Mouse (Mus musculus): ENCODE results near the gene Zfp239. TPM values are rescaled to one million over a fixed set of nuclear protein-coding genes. Genes with fewer than 3 reads are reported as not detected.

Gene Zfp239
- total and polyA plus RNA-seq, 3 experiments: 18.6 to 20.4 TPM; not detected in 1

DNA sequence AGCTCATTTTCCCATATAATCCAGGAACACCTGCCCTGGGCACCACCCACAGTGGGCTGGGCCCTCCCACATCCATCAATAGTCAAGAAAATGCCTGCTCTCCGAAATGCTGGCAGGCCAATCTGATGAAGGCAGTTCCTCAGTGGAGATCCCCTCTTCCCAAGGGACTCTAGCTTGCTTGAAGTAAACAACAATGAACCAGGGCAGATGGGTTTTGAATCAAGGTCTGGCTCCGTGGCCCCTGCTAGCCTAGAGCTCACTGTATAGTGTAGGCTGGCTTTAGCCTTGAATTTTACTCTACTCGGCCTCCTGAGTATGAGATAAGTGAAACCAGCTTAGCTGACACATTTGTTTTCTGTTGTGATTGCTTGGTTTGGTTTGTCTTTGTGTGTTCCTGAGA, 30.5 kb downstream of the Zfp239 start:
- Histone ChIP-seq H3K4me3 (ENCODE audit: control insufficient read depth in 1 of 2, insufficient read depth in 1 of 2, low read depth in 2 of 2, low read length in 2 of 2) (no peak overlapping the region), H3K36me3 (ENCODE audit: control insufficient read depth in 1 of 2, insufficient read depth in 2 of 2, low read length in 2 of 2) (peaks cover 0 to 34% of the 10 kb centered on the region in 2 experiments; a peak in 2 of 4 replicates), H3K27me3 (ENCODE audit: control insufficient read depth in 1 of 2, insufficient read depth in 2 of 2, low read length in 2 of 2) (no peaks in the 10 kb centered on the region), H3K27ac (ENCODE audit: control insufficient read depth, low read depth, low read length) (no peak overlapping the region), H3K9ac (ENCODE audit: control insufficient read depth, low read depth, low read length, poor library complexity, severe bottlenecking) (no peak overlapping the region), H3K4me1 (ENCODE audit: control insufficient read depth in 1 of 2, insufficient read depth in 2 of 2, low read length in 2 of 2) (peaks cover 15 to 29% of the 10 kb centered on the region in 2 experiments), H3K9me3 (replicated peaks; ENCODE audit: insufficient read depth, low read length) (no peaks in the 10 kb centered on the region), H3K79me2 (ENCODE audit: control insufficient read depth, insufficient read depth, low read length, poor library complexity) (peaks cover 10% of the 10 kb centered on the region)
- DNase-seq (ENCODE audit: low read depth, low spot score): no peak
- TF ChIP-seq E2F4 (IDR thresholded peaks at IDR 0.05; ENCODE audit: borderline replicate concordance, low read depth, low read length): no peak
- TF ChIP-seq MAFK (IDR thresholded peaks at IDR 0.05; ENCODE audit: borderline replicate concordance, low read depth, low read length): no peak
- 0 out of 2 replicates have a peak, but pooled peaks have one; percentile 12 for TF ChIP-seq UBTF (IDR thresholded peaks at IDR 0.05; ENCODE audit: borderline replicate concordance, insufficient read depth, low read depth, low read length)
- no peak for TF ChIP-seq ZKSCAN1 (IDR thresholded peaks at IDR 0.05; ENCODE audit: low read depth, low read length)

DNA sequence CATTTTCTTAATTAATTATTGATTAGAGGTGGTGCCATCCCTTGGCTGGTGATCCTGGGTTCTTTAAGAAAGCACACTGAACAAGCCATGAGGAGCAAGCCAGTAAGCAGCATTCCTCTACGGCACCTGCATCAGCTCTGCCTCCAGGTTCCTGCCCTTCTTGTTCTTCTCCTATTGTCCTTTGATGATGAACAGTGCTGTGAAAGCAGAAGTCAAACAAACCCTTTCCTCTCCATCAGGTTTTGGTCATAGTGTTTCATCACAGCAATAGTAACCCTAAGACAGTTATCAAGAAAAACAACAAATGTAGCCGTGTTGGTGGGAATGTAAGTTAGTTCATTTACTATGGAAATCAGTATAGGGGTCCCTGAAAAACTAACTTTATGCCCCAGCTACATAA, 31.5 kb downstream of the Zfp239 start:
- Histone ChIP-seq H3K79me2 (ENCODE audit: control insufficient read depth, insufficient read depth, low read length, poor library complexity) (peaks cover 10% of the 10 kb centered on the region), H3K4me1 (ENCODE audit: control insufficient read depth in 1 of 2, insufficient read depth in 2 of 2, low read length in 2 of 2) (peaks cover 10 to 19% of the 10 kb centered on the region in 2 experiments), H3K27me3 (ENCODE audit: control insufficient read depth in 1 of 2, insufficient read depth in 2 of 2, low read length in 2 of 2) (no peaks in the 10 kb centered on the region), H3K9ac (ENCODE audit: control insufficient read depth, low read depth, low read length, poor library complexity, severe bottlenecking) (no peak overlapping the region), H3K36me3 (ENCODE audit: control insufficient read depth in 1 of 2, insufficient read depth in 2 of 2, low read length in 2 of 2) (peaks cover 0 to 24% of the 10 kb centered on the region in 2 experiments; a peak in 2 of 4 replicates), H3K27ac (ENCODE audit: control insufficient read depth, low read depth, low read length) (no peak overlapping the region), H3K9me3 (replicated peaks; ENCODE audit: insufficient read depth, low read length) (no peaks in the 10 kb centered on the region), H3K4me3 (ENCODE audit: control insufficient read depth in 1 of 2, insufficient read depth in 1 of 2, low read depth in 2 of 2, low read length in 2 of 2) (no peak overlapping the region)
- DNase-seq (ENCODE audit: low read depth, low spot score): no peak
- no peak for TF ChIP-seq ZC3H11A (IDR thresholded peaks at IDR 0.05; ENCODE audit: low read depth, low read length)
- TF ChIP-seq UBTF (IDR thresholded peaks at IDR 0.05; ENCODE audit: borderline replicate concordance, insufficient read depth, low read depth, low read length): no peak
- no peak for TF ChIP-seq MAFK (IDR thresholded peaks at IDR 0.05; ENCODE audit: borderline replicate concordance, low read depth, low read length)
- TF ChIP-seq GABPA (IDR thresholded peaks at IDR 0.05; ENCODE audit: low read depth, low read length): no peak
- no peak for TF ChIP-seq CHD1 (IDR thresholded peaks at IDR 0.05; ENCODE audit: low read depth, low read length)
- TF ChIP-seq POLR2AphosphoS5 (IDR thresholded peaks at IDR 0.05; ENCODE audit: borderline replicate concordance, low read depth, low read length): no peak
- no peak for TF ChIP-seq TCF12 (IDR thresholded peaks at IDR 0.05; ENCODE audit: low read depth, low read length)
- no peak for TF ChIP-seq POLR2A (IDR thresholded peaks at IDR 0.05; ENCODE audit: control insufficient read depth in 1 of 2, insufficient read depth in 1 of 2, low read depth in 1 of 2, low read length in 2 of 2, poor library complexity in 1 of 2)
- TF ChIP-seq ZKSCAN1 (IDR thresholded peaks at IDR 0.05; ENCODE audit: low read depth, low read length): no peak
- TF ChIP-seq ZMIZ1 (IDR thresholded peaks at IDR 0.05; ENCODE audit: low read depth, low read length): no peak
- TF ChIP-seq ELF1 (IDR thresholded peaks at IDR 0.05; ENCODE audit: low read depth, low read length): no peak
- TF ChIP-seq ZNF384 (IDR thresholded peaks at IDR 0.05; ENCODE audit: low read depth, low read length): no peak
- TF ChIP-seq MAX (IDR thresholded peaks at IDR 0.05; ENCODE audit: low read length): no peak
- no peak for TF ChIP-seq MEF2A (IDR thresholded peaks at IDR 0.05; ENCODE audit: extremely low read depth, insufficient replicate concordance, low read depth, low read length, poor library complexity, severe bottlenecking)
